Mouse (Mus musculus) right cerebral cortex, adult 2 months (tissue): ENCODE results near the gene Foxl1.

Experiments used
- DNase-seq, 2 experiments: peaks; one replicate each; pipeline ENCODE4 v3.0.0; 2021 to 2022; ENCODE audit warnings: low spot score in 2 of 2

Foxl1 gene

GRCm38 (mm10) chr8:121170116-121170515 is 42.4 kb downstream of the Foxl1 start:
- no peak for DNase-seq

- peak in 1 of 2 experiments; percentile 12 for DNase-seq
Observed at GRCm38 (mm10) chr8:121170626-121171552, 43.1 kb downstream of the Foxl1 start.

- DNase-seq: no peak
Observed at GRCm38 (mm10) chr8:121172567-121172966, 44.8 kb downstream of the Foxl1 start.

- DNase-seq: no peak
Observed at GRCm38 (mm10) chr8:121174178-121174577, 46.4 kb downstream of the Foxl1 start.

GRCm38 (mm10) chr8:121174721-121175539 is 47.2 kb downstream of the Foxl1 start:
- no peak for DNase-seq

- no peak for DNase-seq
Observed at GRCm38 (mm10) chr8:121175540-121176090, 47.9 kb downstream of the Foxl1 start.

- DNase-seq: no peak
Observed at GRCm38 (mm10) chr8:121176291-121176690, 48.6 kb downstream of the Foxl1 start.
